Mouse (Mus musculus) forebrain, embryonic 12.5 days (tissue): ENCODE results near the gene Sem1. TPM values are rescaled to one million over a fixed set of nuclear protein-coding genes. Genes with fewer than 3 reads are reported as not detected.

ENCODE experiments used
- ATAC-seq: fragments of 200-750 bp; cut with Nextera tagmentation; 2 replicates; pipeline ENCODE4 v1.8.0; 2017; ENCODE audit warnings: moderate TSS enrichment; ENCODE audit not compliant: low FRiP score
- H3K27ac ChIP-seq: fragments of 300-500 bp; sonication (generic); 2 replicates; pipeline ENCODE4 v1.5.1; 2016; ENCODE audit warnings: mild to moderate bottlenecking
- H3K27me3 ChIP-seq: fragments of 300-500 bp; sonication (generic); 2 replicates; pipeline ENCODE4 v1.6.1; 2016; ENCODE audit warnings: mild to moderate bottlenecking
- H3K36me3 ChIP-seq: fragments of 300-500 bp; sonication (generic); replicated peaks from 2 replicates; pipeline ENCODE4 v1.6.1; 2016; ENCODE audit warnings: mild to moderate bottlenecking
- H3K4me1 ChIP-seq: fragments of 300-500 bp; sonication (generic); 2 replicates; pipeline ENCODE4 v1.6.1; 2016
- H3K4me2 ChIP-seq: fragments of 300-500 bp; sonication (generic); 2 replicates; pipeline ENCODE4 v1.6.1; 2016; ENCODE audit warnings: mild to moderate bottlenecking, moderate library complexity
- H3K4me3 ChIP-seq: fragments of 300-500 bp; sonication (generic); replicated peaks from 2 replicates; pipeline ENCODE4 v1.5.1; 2016; ENCODE audit warnings: mild to moderate bottlenecking
- H3K9ac ChIP-seq: fragments of 300-500 bp; sonication (generic); 2 replicates; pipeline ENCODE4 v1.6.1; 2016; ENCODE audit warnings: mild to moderate bottlenecking
- H3K9me3 ChIP-seq: fragments of 300-500 bp; sonication (generic); 2 replicates; pipeline ENCODE4 v1.6.1; 2016
- WGBS: fragments of 180-500 bp; shearing (Covaris S2); methylation state at CpG from one replicate; pipeline ENCODE4 v1.1.7; 2016; 5-methylcytosine and 5-hydroxymethylcytosine counted together
- polyA plus RNA-seq: library from polyadenylated mRNA; unstranded; fragments of >200 nt; fragmentation: Nextera tagmentation; extraction: Ambion mirVana; gene quantifications from 2 replicates; pipeline ENCODE4 v1.2.1, GENCODE M21; 2016

The Sem1 gene
- polyA plus RNA-seq: 251 and 256 TPM in 2 replicates

- ATAC-seq: peak; percentile 98
- no peaks in the 10 kb centered on the region for H3K9me3 ChIP-seq
- H3K4me1 ChIP-seq: peaks cover 10% of the 10 kb centered on the region; the same call in 1 of the 2 replicates
- H3K27me3 ChIP-seq: no peaks in the 10 kb centered on the region
- H3K27ac ChIP-seq: peak within 1 kb of the TSS; percentile 90
- H3K4me3 ChIP-seq: peak within 1 kb of the TSS; percentile 84
- H3K4me2 ChIP-seq: peak within 1 kb of the TSS; percentile 71
- no peaks in the 10 kb centered on the region for H3K36me3 ChIP-seq
- 1% methylated on average over 59 of the region's 59 CpGs for WGBS
- H3K9ac ChIP-seq: peak within 1 kb of the TSS; percentile 94
These were observed at the start of gene Sem1 for GRCm38 (mm10) chr6:6578304-6579149. Gene Sem1, minus strand, starts transcription at chr6:6578663.

GRCm38 (mm10) chr6:6622846-6623749 is 44.6 kb upstream of the Sem1 start:
- no peak overlapping the region for H3K9ac ChIP-seq
- peaks cover 6% of the 10 kb centered on the region; the same call in 1 of the 2 replicates for H3K4me1 ChIP-seq
- H3K36me3 ChIP-seq: no peaks in the 10 kb centered on the region
- 55% methylated on average over 16 of the region's 16 CpGs for WGBS
- no peak overlapping the region for H3K4me3 ChIP-seq
- no peaks in the 10 kb centered on the region for H3K9me3 ChIP-seq
- no peak overlapping the region for H3K27ac ChIP-seq
- peak overlapping the region; percentile 26 for H3K4me2 ChIP-seq
- ATAC-seq: no peak
- H3K27me3 ChIP-seq: no peaks in the 10 kb centered on the region

GRCm38 (mm10) chr6:6603561-6604544 is 25.4 kb upstream of the Sem1 start:
- no peak overlapping the region for H3K9ac ChIP-seq
- H3K27me3 ChIP-seq: no peaks in the 10 kb centered on the region
- no peaks in the 10 kb centered on the region for H3K9me3 ChIP-seq
- no peak overlapping the region for H3K4me3 ChIP-seq
- peak overlapping the region; percentile 37 for H3K4me2 ChIP-seq
- peaks cover 17% of the 10 kb centered on the region for H3K4me1 ChIP-seq
- 0 out of 2 replicates have a peak overlapping the region, but pooled peaks have one; percentile 50 for H3K27ac ChIP-seq
- peak; percentile 83 for ATAC-seq
- no peaks in the 10 kb centered on the region for H3K36me3 ChIP-seq
- WGBS: 14% methylated on average over 8 of the region's 8 CpGs

DNA sequence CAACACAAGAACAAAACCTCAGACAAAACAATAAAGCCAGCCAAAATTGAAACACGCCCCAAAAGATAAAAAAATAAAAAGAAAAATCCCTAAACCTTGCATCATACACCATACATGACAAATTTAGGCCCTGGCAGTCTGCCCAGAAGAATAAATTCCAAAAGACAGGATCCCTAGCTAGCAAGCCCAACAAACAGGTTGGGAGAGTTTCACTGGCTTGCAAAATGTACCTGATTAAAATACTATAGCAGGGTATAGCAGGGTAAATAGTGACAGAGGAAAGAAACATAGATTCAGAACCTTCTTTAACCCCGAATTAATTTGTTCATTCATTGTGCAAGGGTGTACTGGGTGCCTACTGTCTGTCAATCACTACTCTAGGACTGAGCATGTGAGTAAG is 7.8 kb upstream of the Sem1 start:
- H3K4me1 ChIP-seq: no peaks in the 10 kb centered on the region
- H3K27me3 ChIP-seq: no peaks in the 10 kb centered on the region
- WGBS: 86% methylated on average over 2 of the region's 2 CpGs
- H3K4me2 ChIP-seq: no peak overlapping the region
- no peak overlapping the region for H3K4me3 ChIP-seq
- no peak for ATAC-seq
- no peak overlapping the region for H3K9ac ChIP-seq
- no peaks in the 10 kb centered on the region for H3K36me3 ChIP-seq
- no peaks in the 10 kb centered on the region for H3K9me3 ChIP-seq
- H3K27ac ChIP-seq: no peak overlapping the region

GRCm38 (mm10) chr6:6581849-6582248 is 3.4 kb upstream of the Sem1 start:
- Histone ChIP-seq H3K4me1 (peaks cover 6% of the 10 kb centered on the region; the same call in 1 of the 2 replicates), H3K4me3 (no peak overlapping the region), H3K36me3 (no peaks in the 10 kb centered on the region), H3K9me3 (no peaks in the 10 kb centered on the region), H3K27ac (no peak overlapping the region), H3K27me3 (no peaks in the 10 kb centered on the region), H3K9ac (no peak overlapping the region), H3K4me2 (no peak overlapping the region)
- no peak for ATAC-seq
- 91% methylated on average over 2 of the region's 2 CpGs for WGBS

- peak; percentile 71 for ATAC-seq
- Histone ChIP-seq H3K9me3 (no peaks in the 10 kb centered on the region), H3K4me1 (peaks cover 13% of the 10 kb centered on the region), H3K4me3 (peak overlapping the region; percentile 84), H3K27ac (peak overlapping the region; percentile 90), H3K27me3 (no peaks in the 10 kb centered on the region), H3K9ac (peak overlapping the region; percentile 94), H3K36me3 (no peaks in the 10 kb centered on the region), H3K4me2 (peak overlapping the region; percentile 71)
- WGBS: 5% methylated on average over 17 of the region's 17 CpGs
These were observed 650 bp downstream of the Sem1 start for GRCm38 (mm10) chr6:6577741-6578284.

DNA sequence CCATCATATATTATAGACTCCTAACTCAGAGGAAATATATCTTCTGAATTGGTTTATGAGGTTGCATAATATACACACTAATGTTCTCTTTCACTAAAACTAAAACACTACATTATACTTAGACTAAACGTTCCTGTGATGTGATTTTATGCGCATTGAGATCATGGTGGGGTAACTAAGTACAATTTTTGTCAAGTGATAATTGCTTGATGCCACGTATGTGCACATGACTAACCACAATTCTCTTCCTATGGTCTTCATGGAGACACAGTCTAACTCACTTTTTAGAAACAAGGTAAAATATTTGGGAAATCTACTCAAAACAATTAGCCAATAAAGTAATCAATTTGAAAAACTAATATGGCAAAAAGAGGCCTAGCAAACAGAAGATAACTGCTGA is 1.2 kb downstream of the Sem1 start:
- Histone ChIP-seq H3K4me2 (peak overlapping the region; percentile 71), H3K4me3 (peak overlapping the region; percentile 84), H3K27me3 (no peaks in the 10 kb centered on the region), H3K27ac (no peak overlapping the region), H3K36me3 (no peaks in the 10 kb centered on the region), H3K9ac (peak overlapping the region; percentile 94), H3K9me3 (no peaks in the 10 kb centered on the region), H3K4me1 (peaks cover 16% of the 10 kb centered on the region)
- 74% methylated on average over 3 of the region's 3 CpGs for WGBS
- ATAC-seq: no peak

DNA sequence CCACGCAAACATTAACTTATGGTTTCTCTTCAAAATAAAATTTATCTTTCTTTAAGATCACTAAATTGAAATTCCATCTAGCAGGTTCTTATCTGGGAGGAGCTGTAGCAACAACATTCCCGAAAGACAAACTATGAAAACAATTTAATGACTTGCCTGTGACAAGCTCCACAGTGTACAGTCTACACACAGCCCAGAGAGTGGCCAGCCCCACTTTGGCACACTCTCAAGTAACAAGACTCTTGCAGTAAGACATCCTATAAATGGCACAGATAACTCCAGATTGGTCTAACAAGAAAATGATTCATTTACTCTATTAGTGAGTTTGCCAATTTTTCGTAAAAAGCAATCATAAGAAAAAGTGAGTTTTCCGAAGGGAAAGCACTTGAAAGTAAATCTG is 2.7 kb downstream of the Sem1 start:
- Histone ChIP-seq H3K4me1 (peaks cover 16% of the 10 kb centered on the region), H3K4me3 (no peak overlapping the region), H3K4me2 (peak overlapping the region; percentile 21; the same call in 1 of the 2 replicates), H3K9me3 (no peaks in the 10 kb centered on the region), H3K9ac (no peak overlapping the region), H3K27ac (no peak overlapping the region), H3K27me3 (no peaks in the 10 kb centered on the region), H3K36me3 (no peaks in the 10 kb centered on the region)
- ATAC-seq: no peak
- 82% methylated on average over 4 of the region's 4 CpGs for WGBS

DNA sequence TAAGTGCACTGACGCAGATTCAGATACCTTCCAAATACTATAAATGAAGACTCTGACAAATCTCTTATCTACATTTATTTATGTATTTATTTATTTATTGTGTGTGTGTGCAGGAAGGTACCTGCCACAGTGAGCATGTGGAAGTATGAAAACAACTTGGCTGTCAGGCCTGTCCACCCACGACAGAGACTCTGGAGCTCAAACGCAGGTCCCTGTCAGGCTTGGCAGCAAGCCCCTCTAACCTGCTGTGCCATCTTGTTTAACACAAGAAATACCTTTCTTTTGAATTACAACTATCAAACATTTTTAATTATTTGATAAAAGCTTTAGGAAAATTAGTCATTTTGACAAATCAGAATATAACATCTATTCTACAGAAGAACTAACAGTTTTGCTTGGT is 10.0 kb downstream of the Sem1 start:
- no peak overlapping the region for H3K4me3 ChIP-seq
- H3K4me1 ChIP-seq: peaks cover 6% of the 10 kb centered on the region; the same call in 1 of the 2 replicates
- H3K4me2 ChIP-seq: no peak overlapping the region
- H3K36me3 ChIP-seq: no peaks in the 10 kb centered on the region
- no peaks in the 10 kb centered on the region for H3K27me3 ChIP-seq
- H3K27ac ChIP-seq: no peak overlapping the region
- H3K9me3 ChIP-seq: no peaks in the 10 kb centered on the region
- no peak overlapping the region for H3K9ac ChIP-seq
- WGBS: 90% methylated on average over 3 of the region's 3 CpGs
- ATAC-seq: no peak

GRCm38 (mm10) chr6:6563691-6564090 is 14.8 kb downstream of the Sem1 start:
- Histone ChIP-seq H3K4me1 (no peaks in the 10 kb centered on the region), H3K27ac (no peak overlapping the region), H3K9ac (no peak overlapping the region), H3K9me3 (no peaks in the 10 kb centered on the region), H3K4me3 (no peak overlapping the region), H3K36me3 (no peaks in the 10 kb centered on the region), H3K4me2 (no peak overlapping the region), H3K27me3 (no peaks in the 10 kb centered on the region)
- ATAC-seq: no peak
- 92% methylated on average over 5 of the region's 5 CpGs for WGBS

- no peak overlapping the region for H3K4me3 ChIP-seq
- H3K27me3 ChIP-seq: no peaks in the 10 kb centered on the region
- peaks cover 2% of the 10 kb centered on the region; the same call in 1 of the 2 replicates for H3K36me3 ChIP-seq
- no peaks in the 10 kb centered on the region for H3K9me3 ChIP-seq
- no peak overlapping the region for H3K9ac ChIP-seq
- WGBS: 81% methylated on average over 5 of the region's 5 CpGs
- no peak for ATAC-seq
- no peak overlapping the region for H3K27ac ChIP-seq
- H3K4me2 ChIP-seq: no peak overlapping the region
- no peaks in the 10 kb centered on the region for H3K4me1 ChIP-seq
These were observed 15.7 kb downstream of the Sem1 start for GRCm38 (mm10) chr6:6562716-6563115.
